Mouse (Mus musculus) lung, embryonic 14.5 days (tissue): Measurements from ENCODE around the gene Hfe2. TPM values are rescaled to one million over a fixed set of nuclear protein-coding genes. Genes with fewer than 3 reads are reported as not detected.
A peak's percentile ranks its signal among the peaks of the same experiment; 100 is the strongest.

Experiments used
- ATAC-seq: fragments of 200-750 bp; cut with Nextera tagmentation; 2 replicates; pipeline ENCODE4 v1.8.0; 2017; ENCODE audit warnings: mild to moderate bottlenecking, moderate TSS enrichment, moderate library complexity; ENCODE audit not compliant: insufficient read depth
- DNase-seq: peaks from one replicate; pipeline ENCODE4 v3.0.0-alpha.2; 2015
- H3K27ac ChIP-seq: fragments of 300-500 bp; sonication (generic); 2 replicates; pipeline ENCODE4 v1.5.1; 2014; ENCODE audit warnings: low read depth, mild to moderate bottlenecking, moderate library complexity
- H3K27me3 ChIP-seq: fragments of 300-500 bp; sonication (generic); 2 replicates; pipeline ENCODE4 v1.6.1; 2014; ENCODE audit warnings: low read length, control low read depth; ENCODE audit not compliant: insufficient read depth
- H3K36me3 ChIP-seq: fragments of 300-500 bp; sonication (generic); 2 replicates; pipeline ENCODE4 v1.6.1; 2014; ENCODE audit warnings: control low read depth; ENCODE audit not compliant: insufficient read depth
- H3K4me1 ChIP-seq: fragments of 300-500 bp; sonication (generic); 2 replicates; pipeline ENCODE4 v1.6.1; 2014; ENCODE audit warnings: antibody characterized with exemption, control low read depth; ENCODE audit not compliant: insufficient read depth
- H3K4me2 ChIP-seq: fragments of 300-500 bp; sonication (generic); 2 replicates; pipeline ENCODE4 v1.6.1; 2014; ENCODE audit warnings: mild to moderate bottlenecking
- H3K4me3 ChIP-seq: fragments of 300-500 bp; sonication (generic); 2 replicates; pipeline ENCODE4 v1.5.1; 2014; ENCODE audit warnings: low read depth, low read length
- H3K9ac ChIP-seq: fragments of 300-500 bp; sonication (generic); 2 replicates; pipeline ENCODE4 v1.6.1; 2014
- H3K9me3 ChIP-seq: fragments of 300-500 bp; sonication (generic); 2 replicates; pipeline ENCODE4 v1.6.1; 2016; ENCODE audit warnings: low read depth, low read length, control low read depth
- CTCF ChIP-seq: IDR thresholded peaks from 2 replicates; pipeline ENCODE4 v1.5.1; 2016; ENCODE audit warnings: antibody characterized with exemption, low read depth
- WGBS: fragments of 180-500 bp; shearing (Covaris S2); extraction: QIAGEN DNeasy Blood & Tissue Kit; methylation state at CpG from one replicate; pipeline ENCODE4 v1.1.7; 2014; 5-methylcytosine and 5-hydroxymethylcytosine counted together
- polyA plus RNA-seq: library from polyadenylated mRNA; unstranded; fragments of >200 nt; fragmentation: Nextera tagmentation; extraction: Ambion mirVana; gene quantifications from 2 replicates; pipeline ENCODE4 v1.2.1, GENCODE M21; 2014

Gene Hfe2
- polyA plus RNA-seq, 1 experiment from 2014 or later, result 0.20 TPM

GRCm38 (mm10) chr3:96571336-96571735, 46.4 kb downstream of the Hfe2 start:
- no peak overlapping the region for H3K4me3 ChIP-seq
- no peak for TF ChIP-seq CTCF
- no peaks in the 10 kb centered on the region for H3K9me3 ChIP-seq
- no peaks in the 10 kb centered on the region for H3K4me1 ChIP-seq
- WGBS, result 70% methylated on average over 2 of the region's 2 CpGs
- no peak overlapping the region for H3K4me2 ChIP-seq
- H3K27me3 ChIP-seq, result no peaks in the 10 kb centered on the region
- H3K9ac ChIP-seq, result no peak overlapping the region
- H3K36me3 ChIP-seq, result no peaks in the 10 kb centered on the region
- ATAC-seq, result no peak
- H3K27ac ChIP-seq, result no peak overlapping the region
- DNase-seq, result no peak

- Histone ChIP-seq H3K4me2 (no peak overlapping the region), H3K27me3 (no peaks in the 10 kb centered on the region), H3K4me1 (peaks cover 5% of the 10 kb centered on the region; the same call in 1 of the 2 replicates), H3K9ac (no peak overlapping the region), H3K9me3 (no peaks in the 10 kb centered on the region), H3K27ac (peak overlapping the region; percentile 26; the same call in 1 of the 2 replicates), H3K36me3 (no peaks in the 10 kb centered on the region), H3K4me3 (no peak overlapping the region)
- ATAC-seq (no peak), DNase-seq (no peak)
- 73% methylated on average over 16 of the region's 16 CpGs for WGBS
- TF ChIP-seq CTCF, result no peak
These were observed 47.1 kb downstream of the Hfe2 start for GRCm38 (mm10) chr3:96571896-96572698.

GRCm38 (mm10) chr3:96573611-96574511, 48.9 kb downstream of the Hfe2 start:
- 0 out of 2 replicates have a peak, but pooled peaks cover 5% of the 10 kb centered on the region for H3K36me3 ChIP-seq
- no peak for ATAC-seq
- no peaks in the 10 kb centered on the region for H3K9me3 ChIP-seq
- H3K4me1 ChIP-seq, result peaks cover 12% of the 10 kb centered on the region; the same call in 1 of the 2 replicates
- H3K27me3 ChIP-seq, result no peaks in the 10 kb centered on the region
- 62% methylated on average over 19 of the region's 19 CpGs for WGBS
- H3K4me3 ChIP-seq, result no peak overlapping the region
- no peak overlapping the region for H3K4me2 ChIP-seq
- H3K27ac ChIP-seq, result no peak overlapping the region
- DNase-seq, result no peak
- no peak overlapping the region for H3K9ac ChIP-seq
- no peak for TF ChIP-seq CTCF

- H3K4me1 ChIP-seq, result peaks cover 15% of the 10 kb centered on the region; the same call in 1 of the 2 replicates
- TF ChIP-seq CTCF, result no peak
- H3K4me2 ChIP-seq, result peak overlapping the region; percentile 53; the same call in 1 of the 2 replicates
- H3K9ac ChIP-seq, result no peak overlapping the region
- no peak overlapping the region for H3K4me3 ChIP-seq
- peak overlapping the region; percentile 89; the same call in 1 of the 2 replicates for H3K27ac ChIP-seq
- DNase-seq (no peak), ATAC-seq (no peak)
- WGBS, result 94% methylated on average over 8 of the region's 8 CpGs
- no peaks in the 10 kb centered on the region for H3K9me3 ChIP-seq
- 0 out of 2 replicates have a peak, but pooled peaks cover 5% of the 10 kb centered on the region for H3K36me3 ChIP-seq
- no peaks in the 10 kb centered on the region for H3K27me3 ChIP-seq
These were observed 50.5 kb downstream of the Hfe2 start for GRCm38 (mm10) chr3:96575272-96575984.

DNA sequence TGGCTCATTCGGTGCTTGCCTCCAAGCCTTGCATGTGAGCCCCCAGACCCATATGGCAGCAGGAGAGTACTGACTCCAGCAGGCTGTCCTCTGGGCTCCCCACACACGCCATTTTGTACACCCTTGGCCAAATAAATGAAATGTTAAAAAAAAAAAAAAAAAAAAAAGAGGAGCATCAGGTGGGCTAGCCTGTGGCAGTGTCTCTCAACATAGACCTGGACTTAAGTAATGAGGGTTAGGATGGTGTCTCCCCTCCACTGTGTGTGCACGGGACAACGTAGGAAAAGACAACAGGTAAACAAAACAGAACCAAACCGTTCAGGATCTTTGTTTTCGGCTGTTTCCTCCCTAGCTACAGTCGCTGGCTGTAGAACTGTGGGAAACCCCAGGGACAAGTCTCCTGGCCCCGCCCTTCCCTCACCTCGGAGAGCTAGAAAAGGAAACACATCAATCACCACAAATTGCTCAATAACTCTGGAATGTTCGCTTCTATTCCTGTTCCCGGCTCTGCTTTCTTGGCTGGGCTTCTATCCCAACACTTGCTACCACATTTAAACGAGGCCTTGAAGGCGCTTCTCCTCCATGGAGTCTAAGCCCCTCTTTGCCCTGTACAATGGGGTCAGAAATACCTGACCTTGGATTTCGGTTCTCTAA, 51.2 kb downstream of the Hfe2 start:
- WGBS, result 32% methylated on average over 14 of the region's 14 CpGs
- H3K9me3 ChIP-seq, result no peaks in the 10 kb centered on the region
- no peak overlapping the region for H3K9ac ChIP-seq
- TF ChIP-seq CTCF, result no peak
- H3K27me3 ChIP-seq, result no peaks in the 10 kb centered on the region
- peaks cover 15% of the 10 kb centered on the region; the same call in 1 of the 2 replicates for H3K4me1 ChIP-seq
- peak overlapping the region; percentile 5; the same call in 1 of the 2 replicates for H3K4me3 ChIP-seq
- ATAC-seq (peak; percentile 60), DNase-seq (peak; percentile 89)
- 0 out of 2 replicates have a peak, but pooled peaks cover 5% of the 10 kb centered on the region for H3K36me3 ChIP-seq
- peak overlapping the region; percentile 53 for H3K4me2 ChIP-seq
- H3K27ac ChIP-seq, result peak overlapping the region; percentile 89
